Mouse (Mus musculus): ENCODE measurements at regions not wholly inside any gene's neighbourhood (a gene's known extent, or its start where the extent isn't known, plus 50 kb on each side); places are given as distances from the start of the nearest gene placed in this dataset. TPM values are rescaled to one million over a fixed set of nuclear protein-coding genes. Genes with fewer than 3 reads are reported as not detected.

Small RNAs in the stretch of these regions (microRNA-seq; reads per million reads assigned to microRNA genes)
- gene Gm22696: not detected

Measured in midbrain, embryonic 14.5 days (tissue).